Mouse (Mus musculus) adrenal gland, adult 2 months (tissue): ENCODE results near the gene Clic1. TPM values are rescaled to one million over a fixed set of nuclear protein-coding genes. Genes with fewer than 3 reads are reported as not detected.

Source experiments
- DNase-seq: peaks from one replicate; pipeline ENCODE4 v3.0.0; 2021
- polyA plus RNA-seq: library from polyadenylated mRNA; depleted of rRNA; stranded (reverse); fragments of >200 nt; gene quantifications from 2 replicates; pipeline ENCODE4 v1.2.3, GENCODE M21; 2012
- total RNA-seq, 2 experiments: library from RNA; stranded (reverse); gene quantifications; 2 replicates each; pipeline ENCODE4 v1.2.3; 2021

The Clic1 gene
- total and polyA plus RNA-seq, 3 experiments = 62.2 to 136 (median 80.8) TPM

DNA sequence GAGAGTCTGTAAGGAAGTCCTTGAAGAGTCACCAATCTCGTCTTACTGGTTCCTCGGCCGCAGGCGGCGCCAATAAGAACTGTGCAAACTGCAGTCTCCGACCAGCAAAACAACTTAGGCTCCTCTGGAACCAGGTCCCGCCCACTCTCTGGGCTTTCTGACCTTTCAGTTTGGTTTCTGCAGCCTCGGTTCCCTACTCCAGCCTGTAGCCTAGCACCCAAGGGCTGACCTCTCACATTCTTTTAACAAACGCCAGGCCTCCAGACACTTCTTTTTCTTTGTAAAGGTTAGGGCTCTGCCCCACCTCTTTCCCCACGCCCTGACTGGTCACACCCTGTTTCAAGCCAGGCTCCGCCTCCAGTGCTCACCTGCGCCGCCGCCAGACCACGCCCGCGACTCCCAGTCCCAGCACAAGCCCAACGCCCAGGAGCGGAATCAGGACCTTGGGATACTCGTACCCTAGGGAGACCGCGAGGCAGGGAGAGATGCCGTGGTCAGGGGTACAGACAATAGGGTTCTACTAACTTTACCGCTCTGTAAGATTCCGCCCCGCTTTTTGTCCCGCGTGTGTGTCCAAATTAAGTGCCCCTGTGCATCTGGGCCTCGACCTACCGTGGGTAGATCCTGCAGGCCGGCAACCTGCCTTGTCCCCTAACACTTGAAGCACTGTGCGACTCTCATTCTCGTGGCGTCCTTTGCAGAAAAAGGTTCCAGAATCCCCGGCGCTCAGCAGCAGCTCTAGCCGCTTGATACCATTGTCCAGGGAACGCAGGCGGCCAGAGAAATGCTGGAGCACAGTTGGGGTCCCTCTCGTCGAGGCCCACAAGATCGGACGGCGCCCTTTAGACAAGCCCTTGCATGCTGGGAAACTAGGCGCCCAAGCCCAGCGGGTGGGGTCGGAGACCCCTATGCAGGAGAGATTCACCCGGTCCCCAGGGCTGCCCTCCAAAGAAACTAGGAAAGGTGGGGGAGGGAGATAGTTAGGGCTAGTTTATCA, 15.5 kb downstream of the Clic1 start, which contains the start of gene Ly6g6c:
Gene Ly6g6c, plus strand, starts transcription at position 438 of the 997 bp plus-strand sequence.
- DNase-seq = no peak

DNA sequence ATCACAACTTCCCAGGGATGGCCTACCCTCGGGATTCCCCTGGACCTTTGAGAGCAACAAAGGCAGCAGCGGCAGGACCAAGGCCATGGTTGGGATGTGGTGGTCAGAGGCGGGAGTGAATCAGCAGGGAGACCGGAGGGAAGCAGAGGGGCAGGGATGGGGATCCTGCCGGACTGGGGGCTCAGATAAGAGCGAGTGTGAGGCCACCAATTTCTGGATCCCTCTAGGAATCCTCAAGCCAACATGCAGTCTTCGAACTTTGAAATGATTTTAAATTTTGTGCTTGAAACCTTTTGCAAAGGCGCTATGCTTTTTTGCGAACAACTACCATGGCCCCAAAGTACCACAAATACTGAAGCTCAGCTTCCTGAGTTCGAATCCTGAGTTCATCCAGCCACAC, 16.3 kb downstream of the Clic1 start, which contains the start of gene Mpig6b:
Gene Mpig6b, minus strand, starts transcription at position 101 of the 400 bp plus-strand sequence.
- DNase-seq = no peak

DNA sequence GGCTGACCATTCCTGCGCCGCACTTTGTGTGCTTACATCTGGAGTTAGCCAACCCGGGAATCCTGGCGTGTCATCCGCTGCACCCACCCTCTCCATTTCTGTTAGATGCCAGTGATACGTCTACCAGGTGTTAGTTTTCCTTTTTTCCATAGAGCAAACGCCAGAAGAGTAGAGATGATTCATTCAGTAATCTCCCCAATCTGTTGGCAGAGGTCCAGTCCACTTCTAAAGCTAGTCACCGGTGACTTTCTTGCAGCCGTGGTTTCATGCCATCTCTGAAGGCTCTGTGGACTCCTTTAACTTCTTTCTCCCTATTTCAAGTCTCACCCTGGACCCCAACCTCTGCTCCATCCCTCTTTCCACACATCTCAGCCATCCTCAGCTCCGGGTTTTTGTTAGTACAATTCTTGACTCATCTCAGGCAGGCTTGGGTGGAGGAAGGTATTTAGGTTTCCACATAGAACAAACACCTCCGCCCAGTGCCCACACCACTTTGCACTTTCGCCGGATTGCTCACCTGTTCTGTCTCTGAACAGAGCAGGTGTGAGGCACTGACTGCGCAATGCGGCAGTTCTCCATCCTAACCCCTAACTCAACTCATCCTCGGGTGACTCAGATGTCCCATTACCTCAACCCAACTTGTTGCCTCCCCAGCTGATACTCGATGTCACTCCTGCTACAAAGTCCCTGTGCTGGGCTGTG, 18.6 kb downstream of the Clic1 start:
- no peak for DNase-seq

DNA sequence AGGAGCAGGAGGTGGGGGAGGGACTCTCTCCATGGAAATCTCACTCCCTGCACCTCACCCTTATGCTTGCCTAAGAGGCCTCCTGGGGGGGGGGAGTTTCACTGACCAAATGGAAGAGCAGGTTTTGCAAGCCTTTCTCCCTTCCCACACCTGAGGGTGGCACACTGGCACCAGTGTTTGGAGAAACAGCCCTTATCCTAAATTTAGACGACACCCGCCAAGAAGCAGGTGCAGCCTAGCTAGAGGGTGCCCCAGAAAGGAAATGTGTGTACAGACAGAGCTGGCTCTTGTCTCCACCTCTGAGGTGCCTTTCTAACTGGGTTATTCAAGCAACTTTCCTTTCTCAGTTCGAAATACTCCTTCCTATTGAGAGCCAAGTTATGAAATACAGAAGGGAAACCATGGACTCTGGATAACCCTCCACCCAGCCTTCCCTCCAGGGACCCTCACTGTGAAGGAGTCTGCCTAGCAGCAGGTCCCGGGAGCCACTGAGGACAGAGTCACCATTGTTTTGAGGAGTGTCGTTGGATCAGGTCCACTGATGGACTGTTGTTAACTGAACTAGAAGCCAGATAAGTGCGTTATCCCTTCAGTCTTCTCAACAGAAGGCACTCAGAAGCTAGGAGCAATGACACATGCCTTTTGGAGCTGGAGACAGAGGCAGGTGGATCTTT, 20.9 kb downstream of the Clic1 start:
- no peak for DNase-seq

DNA sequence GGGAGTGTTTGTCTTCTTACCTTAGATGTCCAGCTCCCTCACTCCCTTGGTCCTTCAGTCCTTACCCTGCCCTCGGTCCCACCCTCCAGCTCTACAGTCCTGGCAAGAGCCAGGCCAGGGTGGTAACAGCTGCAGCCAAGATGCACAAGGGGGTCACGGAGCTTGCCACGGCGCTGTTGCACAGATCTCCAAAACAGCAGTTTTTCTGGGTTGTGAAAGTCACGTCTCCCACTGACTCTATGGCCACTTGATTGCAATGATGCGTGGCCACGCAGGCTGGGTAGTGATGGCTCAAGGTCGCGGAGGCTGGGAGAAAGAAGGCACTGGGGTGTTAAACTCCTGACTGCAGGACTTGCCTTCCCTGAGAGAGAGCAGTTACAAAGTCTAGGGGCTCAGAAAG, 21.7 kb downstream of the Clic1 start:
- DNase-seq = no peak

DNA sequence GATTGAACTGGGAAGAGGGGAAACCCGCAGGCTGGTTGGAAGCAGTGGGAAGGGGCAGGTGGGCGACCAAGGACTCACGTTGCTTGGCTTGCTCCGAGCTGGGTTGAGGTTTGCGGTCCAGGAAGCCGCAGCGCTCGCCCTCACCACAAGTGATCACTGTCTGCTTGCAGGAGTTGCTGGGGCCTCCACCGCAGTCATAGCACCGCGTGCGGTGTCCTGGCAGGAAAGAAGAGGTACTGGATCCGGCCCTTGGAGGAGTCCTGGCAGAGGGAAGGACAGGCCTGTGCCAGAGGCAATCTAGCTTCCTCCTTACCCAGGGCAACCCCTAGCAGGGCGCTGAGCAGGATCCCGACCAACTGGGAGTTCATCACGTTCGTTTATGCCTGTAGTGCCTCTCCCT, 24.3 kb downstream of the Clic1 start:
- no peak for DNase-seq

DNA sequence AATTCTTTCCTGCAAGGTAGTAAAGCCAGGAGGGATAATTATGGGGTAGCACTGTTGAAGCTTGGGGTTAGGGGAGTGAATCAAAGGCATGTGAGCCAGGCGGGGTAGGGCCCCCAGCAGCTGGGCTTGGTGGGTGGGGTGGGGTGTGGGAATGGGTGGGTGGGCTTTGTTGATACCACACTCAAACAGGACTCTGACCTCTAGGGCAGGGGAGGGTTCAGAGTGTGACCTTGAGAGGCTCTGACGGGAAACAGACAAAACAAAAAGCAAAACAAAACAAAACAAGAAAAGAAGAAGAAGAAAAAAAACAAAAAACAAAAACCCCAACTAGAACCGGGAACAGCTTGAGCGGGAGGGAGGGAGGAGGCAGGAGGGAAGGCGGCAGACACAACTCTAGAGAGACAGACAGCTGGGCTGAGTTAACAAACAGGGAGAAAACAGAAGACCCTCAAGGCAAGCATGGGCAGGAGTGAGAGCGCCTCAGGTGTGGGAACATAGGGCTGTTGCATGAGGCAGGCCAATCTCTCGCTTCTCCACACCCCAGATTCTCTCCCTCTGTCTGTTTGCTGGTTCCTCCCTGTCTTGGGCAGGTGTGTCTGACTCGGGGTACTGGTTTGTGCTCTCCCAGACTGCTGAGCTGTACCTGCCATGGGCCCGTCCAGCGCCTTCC, 26.9 kb downstream of the Clic1 start, which contains the start of gene Ly6g6e:
Gene Ly6g6e, plus strand, starts transcription at position 396 of the 670 bp plus-strand sequence.
- DNase-seq = no peak

DNA sequence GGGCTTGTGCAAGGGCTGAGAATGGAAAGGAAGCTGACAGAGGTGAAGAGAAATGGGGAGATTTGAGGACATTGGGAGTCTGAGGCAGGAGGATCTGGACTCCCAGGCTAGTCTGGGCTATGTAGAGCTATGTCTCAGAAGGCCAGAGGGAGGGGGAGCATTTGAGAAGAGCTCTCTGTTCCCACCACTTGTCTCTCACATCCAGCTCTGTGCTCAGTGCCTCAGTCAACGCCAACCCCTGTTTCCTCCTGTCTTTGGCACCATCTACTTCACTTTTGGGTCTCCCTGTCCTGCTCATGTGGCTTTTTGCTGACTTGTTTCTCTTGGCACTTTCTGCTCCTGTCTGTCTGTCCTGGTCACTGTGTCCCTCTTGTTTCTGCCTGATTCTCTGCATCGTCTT, 27.5 kb downstream of the Clic1 start:
- DNase-seq = no peak

DNA sequence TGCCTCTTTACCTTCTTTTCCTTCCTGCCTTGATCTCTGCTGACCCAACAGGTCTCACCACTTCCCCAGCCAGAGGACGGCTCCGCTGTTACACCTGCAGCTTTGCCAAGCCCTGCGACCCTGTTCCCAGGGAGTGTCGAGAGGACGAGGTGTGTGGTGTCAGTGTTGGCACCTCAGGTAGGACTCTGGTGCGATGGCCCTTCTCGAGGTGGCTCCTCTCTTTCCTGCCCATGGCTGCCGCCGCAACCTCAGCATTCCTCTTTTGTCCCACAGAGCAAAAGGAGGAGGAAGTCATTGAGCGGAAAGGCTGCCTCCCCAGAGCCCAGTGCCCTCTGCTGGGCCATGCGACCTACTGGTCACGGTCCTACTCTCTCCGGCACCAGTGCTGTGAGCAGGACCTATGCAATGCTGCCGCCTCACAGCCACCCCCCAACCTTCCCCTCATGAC, 28.0 kb downstream of the Clic1 start, which contains the start of gene Ly6g6d:
Gene Ly6g6d, minus strand, starts transcription at position 280 of the 448 bp plus-strand sequence.
- no peak for DNase-seq

DNA sequence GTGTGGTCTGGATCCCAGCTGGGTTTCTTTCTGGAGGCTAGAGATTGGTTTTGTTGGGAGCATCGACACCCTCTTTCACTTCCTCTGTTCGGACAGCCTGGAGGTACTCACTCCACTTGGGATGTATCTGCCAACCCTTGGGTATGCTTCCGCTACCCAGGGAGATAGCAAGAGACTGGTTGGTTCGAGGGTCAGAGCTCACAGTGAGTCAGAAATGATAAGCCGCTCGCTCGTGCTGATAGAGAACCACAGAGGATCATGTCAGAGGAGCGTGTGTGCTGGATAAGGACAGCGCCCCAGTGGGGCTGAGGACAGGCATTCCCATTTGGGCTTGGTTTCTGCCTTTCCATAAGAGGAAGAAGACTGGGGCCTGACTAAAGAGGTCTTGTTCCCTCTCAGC, 30.0 kb downstream of the Clic1 start:
- DNase-seq = no peak

DNA sequence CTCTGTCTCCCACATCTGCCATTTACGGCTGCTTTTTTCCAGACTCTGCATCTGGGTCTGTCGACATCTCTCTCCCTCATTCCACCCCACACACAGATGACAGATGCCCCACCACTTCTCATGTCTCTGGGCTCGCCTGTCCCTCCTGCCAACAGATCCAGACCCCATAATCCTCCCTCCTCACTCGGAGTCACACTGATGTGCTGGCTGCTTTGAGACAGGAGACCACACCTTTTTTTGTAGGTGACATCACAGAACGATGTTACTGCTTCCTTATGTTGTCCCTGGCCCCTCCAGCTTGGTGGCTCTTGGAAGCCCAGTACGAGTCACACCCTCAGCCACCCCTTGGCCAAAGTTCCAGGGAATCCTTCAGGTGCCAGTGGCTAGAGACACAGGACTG, 30.5 kb downstream of the Clic1 start:
- DNase-seq = no peak

DNA sequence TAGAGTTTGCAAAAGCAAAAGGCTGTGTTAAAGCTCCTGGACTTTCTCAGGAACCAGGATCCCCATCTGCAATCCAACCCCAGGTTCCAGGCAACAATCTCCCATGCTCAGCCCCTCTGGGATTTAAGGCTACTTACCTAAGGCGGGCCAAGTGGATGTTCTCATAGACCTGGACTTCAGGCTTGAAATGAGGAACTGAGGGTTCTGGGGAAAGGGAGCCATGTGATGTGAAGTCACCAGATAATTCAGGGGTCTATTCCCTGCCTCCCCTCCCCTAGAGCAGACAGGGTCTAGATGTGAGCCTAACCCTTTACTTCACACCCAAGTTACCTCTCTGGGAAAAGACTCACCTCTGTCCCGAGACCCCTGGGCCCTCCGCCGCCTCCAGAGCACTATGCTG, 30.9 kb downstream of the Clic1 start:
- DNase-seq = no peak

DNA sequence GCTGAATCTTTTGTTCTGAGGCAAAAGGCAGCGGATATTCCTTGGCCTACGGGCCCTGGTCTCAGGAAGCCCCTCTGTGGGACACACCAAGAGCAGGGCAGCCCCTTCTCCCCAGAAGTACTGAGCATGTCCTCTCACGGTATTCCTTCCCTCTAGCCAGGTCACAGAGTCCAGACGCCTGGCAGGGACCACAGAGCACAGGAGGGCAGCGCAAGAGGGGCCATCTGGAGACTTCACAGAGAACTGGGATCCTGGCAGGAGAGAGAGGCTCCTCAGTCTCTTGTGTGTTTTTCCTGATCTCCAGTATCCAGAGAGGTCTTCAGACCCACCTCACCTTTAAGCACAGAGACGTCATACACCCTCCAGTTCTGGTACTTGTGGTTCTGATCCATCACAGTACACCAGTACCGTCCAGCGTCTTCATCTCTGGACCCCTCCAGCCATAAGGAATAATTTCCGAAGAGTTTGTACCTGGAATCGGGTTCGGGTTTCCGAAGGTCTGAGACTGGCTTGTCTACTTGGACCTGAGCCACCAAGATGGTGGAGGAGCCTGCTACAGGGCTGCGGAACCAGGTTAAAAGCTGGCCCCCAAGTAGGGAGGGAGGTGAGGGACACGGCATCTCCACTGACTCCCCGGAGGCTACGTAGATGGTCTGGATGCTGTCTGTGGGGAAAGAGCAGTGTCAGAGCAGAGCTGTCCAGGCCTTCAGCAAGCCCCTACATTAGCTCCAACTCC, 33.2 kb downstream of the Clic1 start:
- no peak for DNase-seq

DNA sequence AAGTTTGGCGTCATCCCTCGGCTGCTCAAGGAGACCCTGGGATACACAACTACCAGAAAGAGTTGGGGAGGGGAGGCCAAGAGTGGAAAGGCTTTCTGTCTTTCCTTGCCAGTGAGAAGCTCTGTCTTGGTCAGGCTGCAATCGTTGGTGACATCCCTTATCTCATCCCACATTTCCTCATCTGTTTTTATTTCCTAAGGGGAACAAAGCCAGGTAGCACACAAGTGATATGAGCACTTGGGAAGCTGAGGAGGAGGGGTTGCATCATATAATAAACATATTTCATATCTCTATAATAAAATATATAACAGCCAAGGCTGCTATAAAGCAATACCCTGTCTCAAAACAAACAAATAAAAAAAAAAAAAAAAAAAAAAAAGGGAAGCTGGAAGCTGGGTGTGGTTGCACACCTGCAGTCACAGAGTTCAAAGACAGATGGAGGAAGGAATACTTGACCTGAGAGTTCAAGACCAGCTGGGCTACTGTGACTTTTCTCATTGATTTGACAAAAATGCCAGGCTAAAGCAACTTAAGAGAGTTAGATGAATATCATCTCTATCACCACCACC, 34.2 kb downstream of the Clic1 start:
- DNase-seq = no peak

DNA sequence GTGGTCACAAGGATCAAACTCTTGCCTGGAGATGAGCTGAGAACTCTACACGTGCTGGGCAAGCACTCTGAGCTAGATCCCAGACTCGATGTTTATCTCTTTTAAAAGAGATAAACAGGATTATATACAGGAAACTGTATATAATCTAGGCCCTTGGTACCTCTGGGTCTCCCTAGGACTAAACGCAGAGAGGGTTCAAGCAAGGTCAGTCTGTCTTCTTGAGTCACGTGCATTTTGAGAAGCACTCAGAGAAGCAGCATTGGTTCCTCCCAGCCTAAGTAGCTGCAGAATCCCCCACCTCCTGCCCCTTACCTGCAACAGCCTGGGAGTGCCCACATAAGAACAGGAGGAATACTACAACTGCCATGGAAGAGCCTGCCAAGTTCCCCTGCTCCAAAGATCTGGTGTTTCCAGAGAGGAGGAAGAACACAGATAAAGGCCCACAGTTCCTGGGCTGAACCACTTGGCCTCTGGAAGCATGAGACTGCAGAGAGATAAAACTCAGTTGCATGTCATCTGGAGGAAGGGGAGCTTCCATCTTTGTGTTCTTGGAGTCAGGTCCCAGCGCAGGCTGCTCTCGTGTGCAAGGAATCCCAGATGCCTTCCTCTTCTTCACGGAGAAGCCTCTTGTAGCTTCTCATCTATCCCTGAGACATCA, 35.6 kb downstream of the Clic1 start, which contains the start of gene Ly6g6f:
Gene Ly6g6f, minus strand, starts transcription at position 403 of the 658 bp plus-strand sequence.
- no peak for DNase-seq

DNA sequence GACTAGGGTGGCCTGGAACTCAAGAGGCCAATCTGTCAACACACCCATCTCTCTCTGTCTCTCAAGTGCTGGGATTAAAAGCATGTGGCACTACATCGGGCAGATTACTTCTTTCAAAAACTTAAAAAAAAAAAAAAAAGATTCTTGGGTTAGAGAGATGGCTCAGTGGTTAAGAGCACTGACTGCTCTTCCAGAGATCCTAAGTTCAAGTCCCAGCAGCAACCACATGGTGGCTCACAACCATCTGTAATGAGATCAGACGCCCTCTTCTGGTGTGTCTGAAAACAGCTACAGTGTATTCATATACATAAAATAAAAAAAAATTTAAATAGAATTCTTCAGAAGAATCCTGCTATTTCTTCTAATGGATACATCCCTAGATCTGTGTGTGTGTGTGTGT, 38.4 kb downstream of the Clic1 start:
- DNase-seq = no peak

DNA sequence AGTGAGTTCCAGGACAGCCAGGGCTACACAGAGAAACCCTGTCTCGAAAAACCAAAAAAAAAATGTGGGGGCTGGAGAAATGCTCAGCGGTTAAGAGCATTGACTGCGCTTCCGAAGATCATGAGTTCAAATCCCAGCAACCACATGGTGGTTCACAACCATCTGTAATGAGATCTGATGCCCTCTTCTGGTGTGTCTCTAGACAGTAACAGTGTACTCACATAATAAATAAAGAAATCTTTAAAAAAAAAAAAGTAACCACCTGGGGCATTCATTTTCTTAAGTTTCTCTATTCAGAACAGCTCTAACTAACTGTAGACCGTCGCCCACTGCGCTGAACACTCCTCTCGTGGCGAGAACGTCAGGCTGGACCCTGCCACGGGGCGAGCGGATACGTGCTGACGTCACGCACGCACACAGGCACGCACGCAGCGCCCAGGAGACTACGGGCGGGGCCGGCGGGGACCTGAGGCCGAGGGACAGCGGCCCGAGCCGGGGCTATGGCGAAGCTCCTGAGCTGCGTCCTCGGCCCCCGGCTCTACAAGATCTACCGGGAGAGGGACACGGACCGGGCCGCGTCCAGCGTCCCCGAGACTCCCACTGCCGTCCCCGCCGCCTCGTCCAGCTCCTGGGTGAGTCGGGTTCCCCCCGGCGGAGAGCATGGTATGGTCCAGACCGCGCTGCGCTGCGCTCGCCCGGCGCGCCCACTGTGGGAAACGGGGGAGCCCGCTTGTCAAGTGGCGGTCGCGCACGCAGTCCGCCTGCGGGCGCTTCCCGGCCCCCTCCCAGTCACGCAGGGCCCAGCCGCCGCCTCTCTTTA, 39.3 kb downstream of the Clic1 start, which contains the start of gene Abhd16a:
Gene Abhd16a, plus strand, starts transcription at position 439 of the 820 bp plus-strand sequence.
- peak; percentile 96 for DNase-seq

DNA sequence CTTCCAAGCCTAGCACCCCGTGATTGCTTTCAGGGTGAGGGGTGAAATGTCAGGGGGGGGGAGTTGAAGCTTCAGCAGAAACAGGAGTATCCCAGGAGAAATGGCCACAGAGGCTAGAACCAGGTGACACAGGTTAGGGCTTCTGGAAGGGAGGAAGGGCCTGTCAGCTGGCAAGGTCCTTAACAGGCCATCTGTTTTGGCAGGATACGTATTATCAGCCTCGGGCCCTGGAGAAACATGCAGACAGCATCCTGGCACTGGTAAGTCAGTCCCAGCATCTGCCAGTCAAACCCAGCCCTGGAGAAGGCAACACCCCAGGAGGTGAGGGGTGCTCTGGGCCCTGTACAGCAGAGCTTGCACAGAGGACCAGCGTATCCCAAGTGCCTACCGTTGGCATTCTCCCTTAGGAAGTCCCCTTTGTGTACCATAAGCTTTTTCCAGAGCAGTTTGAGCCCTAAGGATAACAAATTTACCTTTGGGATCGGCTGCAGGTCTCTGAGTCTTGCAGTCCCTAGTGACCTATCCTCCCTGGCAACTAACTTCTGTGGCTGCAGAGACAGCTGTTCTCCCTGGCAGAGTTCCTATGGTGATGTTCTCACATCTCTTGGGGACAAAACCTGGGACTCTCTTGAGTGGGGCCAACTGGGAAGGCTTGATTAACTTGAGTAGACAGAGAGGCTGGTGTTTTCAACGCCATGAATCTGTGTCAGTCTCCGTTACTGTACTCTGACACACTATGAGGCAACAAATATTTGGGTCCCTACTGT, 40.6 kb downstream of the Clic1 start:
- DNase-seq = peak; percentile 40
